Mouse (Mus musculus) lung, postnatal 0 days (tissue): ENCODE measurements around the gene Rap1b.

Experiments used
- CTCF ChIP-seq: IDR thresholded peaks from 2 replicates; pipeline ENCODE4 v1.5.1; 2016; ENCODE audit warnings: antibody characterized with exemption, mild to moderate bottlenecking
- EP300 ChIP-seq: IDR thresholded peaks from 2 replicates; pipeline ENCODE4 v1.6.1; 2016; ENCODE audit warnings: antibody characterized with exemption, mild to moderate bottlenecking, control low read depth

- TF ChIP-seq CTCF (no peak), EP300 (no peak)
Observed at GRCm38 (mm10) chr10:117795206-117795605, 50.6 kb downstream of the Rap1b start.
